Mouse (Mus musculus): Measurements from ENCODE around the gene Srrm4. TPM values are rescaled to one million over a fixed set of nuclear protein-coding genes. Genes with fewer than 3 reads are reported as not detected.
A peak's percentile ranks its signal among the peaks of the same experiment; 100 is the strongest.

Srrm4 gene
- polyA plus RNA-seq, 1 experiment from 2014 or later = 19.2 TPM

DNA sequence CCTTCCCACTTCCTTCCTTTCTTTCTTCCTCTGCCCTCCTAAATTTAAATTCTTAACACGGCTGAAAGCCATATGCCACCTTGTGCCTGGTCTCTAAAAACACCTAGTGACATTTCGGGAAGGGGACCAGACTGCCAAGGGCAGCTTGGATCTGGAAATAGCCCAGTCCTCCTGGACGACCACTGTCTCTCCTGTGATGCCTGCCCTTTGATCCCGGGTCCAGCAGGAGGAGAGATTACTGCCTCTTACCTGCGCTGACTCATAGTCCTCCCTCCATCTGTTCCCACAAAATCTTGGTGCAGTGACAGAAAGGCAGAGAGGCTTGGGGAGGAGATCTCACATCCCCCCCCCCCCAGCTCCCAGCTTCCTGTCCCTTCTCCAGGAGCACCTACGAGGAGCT, 27.9 kb downstream of the Srrm4 start:
- no peaks in the 10 kb centered on the region for H3K36me3 ChIP-seq (replicated peaks; ENCODE audit: control insufficient read depth, insufficient read depth)
- H3K27ac ChIP-seq = no peak overlapping the region
- H3K4me1 ChIP-seq (replicated peaks; ENCODE audit: control insufficient read depth, insufficient read depth, low read length) = peaks cover 2% of the 10 kb centered on the region; the same call in 1 of the 2 replicates
- no peaks in the 10 kb centered on the region for H3K9me3 ChIP-seq (ENCODE audit: control insufficient read depth, low read length)
- no peaks in the 10 kb centered on the region for H3K27me3 ChIP-seq (ENCODE audit: control insufficient read depth, insufficient read depth, low read length)
- no peak overlapping the region for H3K4me3 ChIP-seq (replicated peaks; ENCODE audit: low read length)
- H3K9ac ChIP-seq = no peak overlapping the region
- DNase-seq (ENCODE audit: low spot score) (no peak), ATAC-seq (ENCODE audit: low FRiP score) (no peak)
- no peak overlapping the region for H3K4me2 ChIP-seq (replicated peaks)
- 83% methylated on average over 6 of the region's 6 CpGs for WGBS

DNA sequence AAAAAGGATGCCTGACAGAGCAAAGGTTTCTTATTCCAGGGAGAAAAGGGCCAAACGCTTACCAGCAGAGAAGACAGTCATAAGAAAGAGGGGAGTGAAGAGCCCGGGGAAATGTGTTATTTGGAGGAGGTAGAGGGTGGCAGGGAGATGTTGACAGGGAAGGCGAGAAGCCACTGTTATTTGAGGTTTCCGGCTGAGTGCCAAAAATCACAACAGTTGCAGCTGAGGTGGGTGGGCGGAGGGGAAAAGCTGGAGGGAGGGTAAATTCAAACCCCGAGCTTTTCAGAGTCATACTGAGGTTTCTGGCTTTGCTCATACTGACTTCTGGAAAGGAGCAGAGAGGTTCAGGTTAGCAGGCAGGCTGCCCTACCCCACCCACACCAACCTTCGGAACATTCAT, 32.5 kb downstream of the Srrm4 start:
- H3K4me1 ChIP-seq (replicated peaks; ENCODE audit: control insufficient read depth, insufficient read depth, low read length) = peaks cover 2% of the 10 kb centered on the region; the same call in 1 of the 2 replicates
- WGBS = 70% methylated on average over 7 of the region's 7 CpGs
- H3K4me3 ChIP-seq (replicated peaks; ENCODE audit: low read length) = no peak overlapping the region
- DNase-seq (ENCODE audit: low spot score) = no peak
- ATAC-seq (ENCODE audit: low FRiP score) = no peak
- no peaks in the 10 kb centered on the region for H3K9me3 ChIP-seq (ENCODE audit: control insufficient read depth, low read length)
- H3K27ac ChIP-seq = no peak overlapping the region
- no peak overlapping the region for H3K4me2 ChIP-seq (replicated peaks)
- no peaks in the 10 kb centered on the region for H3K27me3 ChIP-seq (ENCODE audit: control insufficient read depth, insufficient read depth, low read length)
- 0 out of 2 replicates have a peak, but pooled peaks cover 4% of the 10 kb centered on the region for H3K36me3 ChIP-seq (replicated peaks; ENCODE audit: control insufficient read depth, insufficient read depth)
- H3K9ac ChIP-seq = no peak overlapping the region

DNA sequence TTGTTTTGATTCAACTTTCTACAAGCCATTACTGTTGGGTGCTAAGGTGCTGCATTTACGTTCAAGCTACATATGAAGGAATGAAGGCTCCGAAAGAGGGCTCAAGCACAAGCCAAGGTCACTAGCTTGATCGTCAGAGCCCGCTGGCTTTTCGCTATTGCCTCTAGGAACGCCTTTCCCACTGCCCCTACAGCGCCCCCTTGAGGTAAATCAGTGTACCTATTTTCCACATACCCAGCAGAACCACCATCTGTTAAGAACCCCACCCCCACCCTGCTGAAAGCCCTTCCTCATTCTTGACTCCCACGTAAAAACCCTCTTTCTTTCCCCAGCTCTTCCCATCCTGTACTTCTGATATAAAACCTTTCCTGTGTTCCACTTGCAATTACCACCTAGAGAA, 35.0 kb downstream of the Srrm4 start:
- ATAC-seq (ENCODE audit: low FRiP score) = no peak
- H3K9ac ChIP-seq = no peak overlapping the region
- no peak overlapping the region for H3K4me3 ChIP-seq (replicated peaks; ENCODE audit: low read length)
- H3K4me1 ChIP-seq (replicated peaks; ENCODE audit: control insufficient read depth, insufficient read depth, low read length) = peaks cover 6% of the 10 kb centered on the region; the same call in 1 of the 2 replicates
- H3K4me2 ChIP-seq (replicated peaks) = no peak overlapping the region
- H3K27ac ChIP-seq = no peak overlapping the region
- no peaks in the 10 kb centered on the region for H3K9me3 ChIP-seq (ENCODE audit: control insufficient read depth, low read length)
- no peak for DNase-seq (ENCODE audit: low spot score)
- WGBS = 43% methylated on average over 8 of the region's 8 CpGs
- no peaks in the 10 kb centered on the region for H3K27me3 ChIP-seq (ENCODE audit: control insufficient read depth, insufficient read depth, low read length)
- 0 out of 2 replicates have a peak, but pooled peaks cover 4% of the 10 kb centered on the region for H3K36me3 ChIP-seq (replicated peaks; ENCODE audit: control insufficient read depth, insufficient read depth)

DNA sequence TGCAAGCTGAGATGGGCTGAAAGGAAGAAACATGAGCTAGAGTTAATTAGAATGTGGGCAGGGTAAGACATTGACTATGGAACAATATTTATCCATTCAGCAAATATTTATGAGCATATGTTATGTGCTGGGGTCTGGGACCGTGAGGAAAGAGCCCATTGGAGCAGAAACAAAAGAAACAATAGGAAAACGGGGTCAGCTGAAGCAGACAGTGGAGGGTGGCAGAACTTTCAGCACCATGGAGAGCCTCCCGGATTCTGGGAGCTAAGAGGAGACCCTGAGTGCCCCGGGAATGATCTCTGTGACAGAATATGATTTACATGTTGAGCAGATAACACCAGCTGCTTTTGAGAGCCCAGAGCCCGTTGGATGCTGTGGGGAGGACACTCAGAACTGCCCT, 37.7 kb downstream of the Srrm4 start:
- Histone ChIP-seq H3K9me3 (ENCODE audit: control insufficient read depth, low read length) (no peaks in the 10 kb centered on the region), H3K4me3 (replicated peaks; ENCODE audit: low read length) (no peak overlapping the region), H3K4me1 (replicated peaks; ENCODE audit: control insufficient read depth, insufficient read depth, low read length) (peaks cover 6% of the 10 kb centered on the region; the same call in 1 of the 2 replicates), H3K27ac (peak overlapping the region; percentile 51; the same call in 1 of the 2 replicates), H3K27me3 (ENCODE audit: control insufficient read depth, insufficient read depth, low read length) (no peaks in the 10 kb centered on the region), H3K36me3 (replicated peaks; ENCODE audit: control insufficient read depth, insufficient read depth) (peaks cover 4% of the 10 kb centered on the region; the same call in 1 of the 2 replicates), H3K9ac (no peak overlapping the region), H3K4me2 (replicated peaks) (no peak overlapping the region)
- DNase-seq (ENCODE audit: low spot score) (no peak), ATAC-seq (ENCODE audit: low FRiP score) (no peak)
- 7% methylated on average over 5 of the region's 5 CpGs for WGBS

DNA sequence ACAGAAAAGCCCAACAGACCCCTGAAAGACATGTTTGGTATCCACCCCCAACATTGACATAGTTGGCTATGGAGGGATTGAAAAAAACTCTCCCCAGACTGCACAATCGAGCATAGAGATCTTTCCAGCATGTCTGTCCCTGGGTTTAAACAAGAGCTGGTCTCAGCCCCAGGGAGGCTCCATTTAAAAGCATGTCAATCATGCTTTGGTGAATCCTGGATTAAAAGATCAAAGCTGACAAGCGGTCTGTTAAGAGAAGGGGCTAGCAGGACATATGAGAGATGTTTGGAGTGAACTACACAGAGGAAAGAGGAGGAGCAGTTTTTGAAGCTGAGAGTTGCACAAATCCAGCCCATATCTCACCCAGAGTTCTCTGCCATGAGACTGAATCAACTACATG, 38.5 kb downstream of the Srrm4 start:
- no peak overlapping the region for H3K27ac ChIP-seq
- peaks cover 6% of the 10 kb centered on the region; the same call in 1 of the 2 replicates for H3K4me1 ChIP-seq (replicated peaks; ENCODE audit: control insufficient read depth, insufficient read depth, low read length)
- no peaks in the 10 kb centered on the region for H3K9me3 ChIP-seq (ENCODE audit: control insufficient read depth, low read length)
- no peak for ATAC-seq (ENCODE audit: low FRiP score)
- 34% methylated on average over 2 of the region's 2 CpGs for WGBS
- no peak overlapping the region for H3K4me2 ChIP-seq (replicated peaks)
- H3K27me3 ChIP-seq (ENCODE audit: control insufficient read depth, insufficient read depth, low read length) = no peaks in the 10 kb centered on the region
- no peak overlapping the region for H3K9ac ChIP-seq
- no peak overlapping the region for H3K4me3 ChIP-seq (replicated peaks; ENCODE audit: low read length)
- no peak for DNase-seq (ENCODE audit: low spot score)
- peaks cover 4% of the 10 kb centered on the region; the same call in 1 of the 2 replicates for H3K36me3 ChIP-seq (replicated peaks; ENCODE audit: control insufficient read depth, insufficient read depth)

DNA sequence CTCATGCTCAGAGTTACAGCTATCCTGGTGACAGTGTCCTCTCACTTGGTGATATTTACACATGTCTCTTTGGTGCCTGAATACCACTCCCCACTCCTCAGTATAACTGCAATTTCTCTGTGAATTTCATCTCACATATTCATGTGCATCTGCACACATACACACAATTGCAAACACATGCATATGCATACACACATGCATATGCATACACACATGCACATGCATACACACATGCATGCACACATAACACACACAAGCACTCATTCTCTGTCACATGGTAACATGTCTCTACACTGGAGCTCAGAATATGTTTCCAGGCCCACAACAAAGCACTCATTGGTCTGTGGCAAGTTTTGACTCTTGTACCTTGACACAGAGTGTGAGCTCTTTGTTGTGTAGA, 39.0 kb downstream of the Srrm4 start:
- ATAC-seq (ENCODE audit: low FRiP score) = no peak
- Histone ChIP-seq H3K4me3 (replicated peaks; ENCODE audit: low read length) (no peak overlapping the region), H3K9ac (no peak overlapping the region), H3K4me2 (replicated peaks) (no peak overlapping the region), H3K27me3 (ENCODE audit: control insufficient read depth, insufficient read depth, low read length) (no peaks in the 10 kb centered on the region), H3K27ac (no peak overlapping the region), H3K36me3 (replicated peaks; ENCODE audit: control insufficient read depth, insufficient read depth) (peaks cover 1% of the 10 kb centered on the region), H3K4me1 (replicated peaks; ENCODE audit: control insufficient read depth, insufficient read depth, low read length) (peaks cover 6% of the 10 kb centered on the region; the same call in 1 of the 2 replicates), H3K9me3 (ENCODE audit: control insufficient read depth, low read length) (no peaks in the 10 kb centered on the region)
- DNase-seq (ENCODE audit: low spot score) = no peak

DNA sequence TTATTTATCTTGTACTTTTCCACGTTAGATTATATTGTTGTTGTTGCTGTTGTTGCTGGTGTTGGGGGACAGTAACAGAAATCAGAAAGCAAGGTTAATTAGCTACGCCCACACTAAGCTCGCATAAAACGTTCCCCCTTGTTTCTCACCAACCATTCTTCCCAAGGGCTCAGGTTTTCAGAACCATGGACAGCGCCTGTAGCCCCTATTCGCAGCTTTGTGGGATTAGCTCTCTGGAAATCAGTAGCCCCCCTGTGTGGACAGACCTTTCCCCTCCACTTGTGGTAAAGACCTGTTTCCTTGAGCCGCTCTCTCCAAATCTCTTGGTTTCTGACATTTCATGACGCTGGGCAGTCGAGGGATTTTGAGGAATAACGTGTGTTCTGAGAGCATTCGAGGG, 45.9 kb downstream of the Srrm4 start:
- H3K27me3 ChIP-seq (ENCODE audit: control insufficient read depth, insufficient read depth, low read length) = no peaks in the 10 kb centered on the region
- DNase-seq (ENCODE audit: low spot score) (no peak), ATAC-seq (ENCODE audit: low FRiP score) (no peak)
- no peak overlapping the region for H3K9ac ChIP-seq
- no peak overlapping the region for H3K27ac ChIP-seq
- no peaks in the 10 kb centered on the region for H3K4me1 ChIP-seq (replicated peaks; ENCODE audit: control insufficient read depth, insufficient read depth, low read length)
- H3K4me2 ChIP-seq (replicated peaks) = no peak overlapping the region
- no peaks in the 10 kb centered on the region for H3K9me3 ChIP-seq (ENCODE audit: control insufficient read depth, low read length)
- WGBS = 47% methylated on average over 11 of the region's 11 CpGs
- no peak overlapping the region for H3K4me3 ChIP-seq (replicated peaks; ENCODE audit: low read length)
- peaks cover 11% of the 10 kb centered on the region for H3K36me3 ChIP-seq (replicated peaks; ENCODE audit: control insufficient read depth, insufficient read depth)

DNA sequence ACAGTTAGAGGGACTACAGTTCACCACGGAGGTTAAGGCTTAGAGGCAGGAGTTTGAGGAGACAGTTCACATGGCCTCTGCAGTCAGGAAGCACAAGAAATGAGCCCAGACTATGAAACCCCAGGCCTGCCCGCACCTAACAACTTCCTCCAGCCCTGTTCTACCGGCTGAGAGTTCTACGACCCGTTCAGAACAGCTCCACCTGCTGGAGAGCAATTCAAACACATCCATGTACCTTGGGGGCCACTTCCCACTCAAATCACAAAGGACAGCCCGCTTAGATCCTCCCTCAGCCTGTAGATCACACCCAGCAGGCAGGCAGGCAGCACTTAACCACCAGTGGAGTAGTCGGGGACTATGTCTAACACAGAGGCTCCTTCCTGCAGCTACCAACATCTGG, 49.3 kb downstream of the Srrm4 start:
- Histone ChIP-seq H3K36me3 (replicated peaks; ENCODE audit: control insufficient read depth, insufficient read depth) (peaks cover 7% of the 10 kb centered on the region), H3K9ac (no peak overlapping the region), H3K4me2 (replicated peaks) (no peak overlapping the region), H3K9me3 (ENCODE audit: control insufficient read depth, low read length) (no peaks in the 10 kb centered on the region), H3K4me1 (replicated peaks; ENCODE audit: control insufficient read depth, insufficient read depth, low read length) (peaks cover 16% of the 10 kb centered on the region), H3K27ac (no peak overlapping the region), H3K27me3 (ENCODE audit: control insufficient read depth, insufficient read depth, low read length) (no peaks in the 10 kb centered on the region), H3K4me3 (replicated peaks; ENCODE audit: low read length) (no peak overlapping the region)
- 65% methylated on average over 7 of the region's 7 CpGs for WGBS
- DNase-seq (ENCODE audit: low spot score) = no peak
- ATAC-seq (ENCODE audit: low FRiP score) = no peak

DNA sequence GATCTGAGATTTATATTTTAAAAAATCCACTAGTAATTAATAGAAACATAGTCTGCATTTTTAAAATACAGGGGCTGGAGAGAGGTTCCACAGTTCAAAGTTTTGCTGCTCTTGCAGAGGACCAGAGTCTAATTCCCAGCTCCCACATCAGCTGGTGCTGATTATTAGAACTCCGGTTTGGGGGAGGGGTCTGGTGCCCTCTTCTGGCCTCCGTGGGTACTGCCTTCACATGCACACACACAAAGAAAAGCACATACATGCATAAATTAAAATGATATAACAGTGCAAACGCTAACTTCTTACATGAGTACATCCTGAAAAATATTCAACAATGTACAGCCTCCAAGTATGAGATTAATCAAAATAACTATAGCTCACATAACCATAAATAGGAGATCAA, 50.5 kb downstream of the Srrm4 start:
- peaks cover 16% of the 10 kb centered on the region for H3K4me1 ChIP-seq (replicated peaks; ENCODE audit: control insufficient read depth, insufficient read depth, low read length)
- no peak overlapping the region for H3K4me3 ChIP-seq (replicated peaks; ENCODE audit: low read length)
- no peaks in the 10 kb centered on the region for H3K9me3 ChIP-seq (ENCODE audit: control insufficient read depth, low read length)
- no peak for DNase-seq (ENCODE audit: low spot score)
- no peaks in the 10 kb centered on the region; the same call in 1 of the 2 replicates for H3K36me3 ChIP-seq (replicated peaks; ENCODE audit: control insufficient read depth, insufficient read depth)
- H3K27ac ChIP-seq = no peak overlapping the region
- no peaks in the 10 kb centered on the region for H3K27me3 ChIP-seq (ENCODE audit: control insufficient read depth, insufficient read depth, low read length)
- no peak for ATAC-seq (ENCODE audit: low FRiP score)
- 86% methylated on average over 3 of the region's 3 CpGs for WGBS
- no peak overlapping the region for H3K4me2 ChIP-seq (replicated peaks)
- no peak overlapping the region for H3K9ac ChIP-seq

DNA sequence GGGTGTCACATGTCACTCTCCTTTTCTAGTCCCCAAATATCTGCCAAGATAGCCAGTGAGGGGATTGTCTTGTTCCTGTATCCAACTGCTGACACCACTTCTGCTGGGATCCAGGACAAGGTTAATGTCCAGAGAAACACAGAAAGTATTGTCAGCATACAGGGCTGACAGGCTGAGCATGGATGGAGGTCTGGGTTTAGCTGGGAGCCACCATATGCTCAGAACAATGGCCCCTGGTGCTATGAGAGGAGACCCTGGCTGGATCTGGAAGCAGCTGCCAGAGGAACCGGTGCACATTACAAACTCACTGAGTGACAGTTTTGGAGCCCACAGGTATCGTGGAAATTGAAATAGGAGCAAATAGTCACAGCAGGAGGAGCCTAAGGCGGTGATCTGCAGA, 52.3 kb downstream of the Srrm4 start:
- peak overlapping the region; percentile 44 for H3K27ac ChIP-seq
- ATAC-seq (ENCODE audit: low FRiP score) = no peak

More for the DNA sequence above, 52.3 kb downstream of the Srrm4 start:
- Histone ChIP-seq H3K4me2 (replicated peaks) (0 out of 2 replicates have a peak overlapping the region, but pooled peaks have one; percentile 8), H3K36me3 (replicated peaks; ENCODE audit: control insufficient read depth, insufficient read depth) (no peaks in the 10 kb centered on the region), H3K27me3 (ENCODE audit: control insufficient read depth, insufficient read depth, low read length) (no peaks in the 10 kb centered on the region), H3K4me3 (replicated peaks; ENCODE audit: low read length) (no peak overlapping the region), H3K4me1 (replicated peaks; ENCODE audit: control insufficient read depth, insufficient read depth, low read length) (peaks cover 16% of the 10 kb centered on the region), H3K9me3 (ENCODE audit: control insufficient read depth, low read length) (no peaks in the 10 kb centered on the region), H3K9ac (no peak overlapping the region)
- no peak for DNase-seq (ENCODE audit: low spot score)
- WGBS = 45% methylated on average over 3 of the region's 3 CpGs

Data from hindbrain, embryonic 14.5 days (tissue).